Mouse (Mus musculus) MEL (cell line): Measurements from ENCODE around the gene Etv2. TPM values are rescaled to one million over a fixed set of nuclear protein-coding genes. Genes with fewer than 3 reads are reported as not detected.

Experiments
- DNase-seq: peaks from one replicate; pipeline ENCODE4 v3.0.0; 2011; ENCODE audit warnings: low read depth, low spot score
- H3K27ac ChIP-seq: 2 replicates; pipeline ENCODE4 v1.5.1; 2012; ENCODE audit warnings: low read depth, mild to moderate bottlenecking, control low read depth, low read length, moderate library complexity; ENCODE audit not compliant: control insufficient read depth
- H3K27me3 ChIP-seq, 2 experiments: fragments of 150-350 bp in 1 of 2; sonication (generic) in 1 of 2; 2 replicates each; pipeline ENCODE4 v1.6.1; 2012; ENCODE audit warnings: low read length in 2 of 2, mild to moderate bottlenecking in 2 of 2, improper control_type of control experiment in 1 of 2, moderate library complexity in 1 of 2; ENCODE audit not compliant: insufficient read depth in 2 of 2, control insufficient read depth in 1 of 2
- H3K36me3 ChIP-seq, 2 experiments: 2 replicates each; pipeline ENCODE4 v1.6.1; 2012 to 2014; ENCODE audit warnings: low read length in 2 of 2, improper control_type of control experiment in 1 of 2, inconsistent platforms in 1 of 2, mild to moderate bottlenecking in 1 of 2; ENCODE audit not compliant: insufficient read depth in 2 of 2, control insufficient read depth in 1 of 2
- H3K4me1 ChIP-seq, 2 experiments: fragments of 150-350 bp in 1 of 2; sonication (generic) in 1 of 2; 2 replicates each; pipeline ENCODE4 v1.6.1; 2012; ENCODE audit warnings: low read length in 2 of 2, improper control_type of control experiment in 1 of 2, mild to moderate bottlenecking in 1 of 2; ENCODE audit not compliant: insufficient read depth in 2 of 2, control insufficient read depth in 1 of 2
- H3K4me3 ChIP-seq, 2 experiments: fragments of 150-350 bp in 1 of 2; sonication (generic) in 1 of 2; 2 replicates each; pipeline ENCODE4 v1.5.1; 2012; ENCODE audit warnings: low read depth in 2 of 2, low read length in 2 of 2, mild to moderate bottlenecking in 2 of 2, moderate library complexity in 2 of 2, control low read depth in 1 of 2, improper control_type of control experiment in 1 of 2; ENCODE audit not compliant: control insufficient read depth in 1 of 2, insufficient read depth in 1 of 2
- H3K79me2 ChIP-seq: 2 replicates; pipeline ENCODE4 v1.6.1; 2012; ENCODE audit warnings: mild to moderate bottlenecking, low read length, moderate library complexity; ENCODE audit not compliant: control insufficient read depth, poor library complexity, insufficient read depth
- H3K9ac ChIP-seq: 2 replicates; pipeline ENCODE4 v1.6.1; 2012; ENCODE audit warnings: low read depth, mild to moderate bottlenecking, control low read depth, low read length, moderate library complexity; ENCODE audit not compliant: control insufficient read depth, poor library complexity, severe bottlenecking
- H3K9me3 ChIP-seq: fragments of 150-350 bp; sonication (generic); replicated peaks from 2 replicates; pipeline ENCODE4 v1.6.1; 2012; ENCODE audit warnings: mild to moderate bottlenecking, low read length, improper control_type of control experiment, moderate library complexity; ENCODE audit not compliant: insufficient read depth
- BHLHE40 ChIP-seq: IDR thresholded peaks from 2 replicates; pipeline ENCODE4 v1.6.1; 2012; ENCODE audit warnings: low read depth, mild to moderate bottlenecking, inconsistent platforms, low read length, improper control_type of control experiment, borderline replicate concordance
- CHD1 ChIP-seq: IDR thresholded peaks from 2 replicates; pipeline ENCODE4 v1.6.1; 2012; ENCODE audit warnings: low read depth, mild to moderate bottlenecking, inconsistent platforms, low read length, improper control_type of control experiment
- CHD2 ChIP-seq: IDR thresholded peaks from 2 replicates; pipeline ENCODE4 v1.6.1; 2011; ENCODE audit warnings: low read length, improper control_type of control experiment
- ELF1 ChIP-seq: IDR thresholded peaks from 2 replicates; pipeline ENCODE4 v1.6.1; 2014; ENCODE audit warnings: low read depth, mild to moderate bottlenecking, inconsistent platforms, low read length, improper control_type of control experiment, moderate library complexity
- ETS1 ChIP-seq: IDR thresholded peaks from 2 replicates; pipeline ENCODE4 v1.6.1; 2012; ENCODE audit warnings: low read depth, mild to moderate bottlenecking, inconsistent platforms, low read length, improper control_type of control experiment, moderate library complexity
- GABPA ChIP-seq: IDR thresholded peaks from 2 replicates; pipeline ENCODE4 v1.6.1; 2012; ENCODE audit warnings: low read depth, mild to moderate bottlenecking, inconsistent platforms, low read length, improper control_type of control experiment, moderate library complexity
- GATA1 ChIP-seq: IDR thresholded peaks from 2 replicates; pipeline ENCODE4 v1.6.1; 2011; ENCODE audit warnings: low read depth, low read length, improper control_type of control experiment
- HCFC1 ChIP-seq: IDR thresholded peaks from 2 replicates; pipeline ENCODE4 v1.6.1; 2012; ENCODE audit warnings: low read depth, mild to moderate bottlenecking, inconsistent platforms, low read length, improper control_type of control experiment, moderate library complexity
- JUND ChIP-seq: IDR thresholded peaks from 2 replicates; pipeline ENCODE4 v1.6.1; 2011; ENCODE audit warnings: low read depth, mild to moderate bottlenecking, improper control_type of control experiment, low read length
- KAT2A ChIP-seq: conservative IDR thresholded peaks from 2 replicates; pipeline ENCODE4 v1.6.1; 2012; ENCODE audit warnings: low read depth, low read length, improper control_type of control experiment, inconsistent platforms
- MAFK ChIP-seq: IDR thresholded peaks from 2 replicates; pipeline ENCODE4 v1.6.1; 2011; ENCODE audit warnings: low read depth, mild to moderate bottlenecking, low read length, improper control_type of control experiment, borderline replicate concordance
- MAX ChIP-seq: IDR thresholded peaks from 2 replicates; pipeline ENCODE4 v1.6.1; 2011; ENCODE audit warnings: low read length, improper control_type of control experiment
- MAZ ChIP-seq: IDR thresholded peaks from 2 replicates; pipeline ENCODE4 v1.6.1; 2012; ENCODE audit warnings: low read depth, mild to moderate bottlenecking, inconsistent platforms, low read length, improper control_type of control experiment
- MXI1 ChIP-seq: IDR thresholded peaks from 2 replicates; pipeline ENCODE4 v1.6.1; 2011; ENCODE audit warnings: mild to moderate bottlenecking, low read depth, low read length, improper control_type of control experiment
- MYB ChIP-seq: IDR thresholded peaks from 2 replicates; pipeline ENCODE4 v1.6.1; 2011; ENCODE audit warnings: mild to moderate bottlenecking, low read depth, low read length, improper control_type of control experiment
- MYC ChIP-seq: IDR thresholded peaks from 2 replicates; pipeline ENCODE4 v1.6.1; 2011; ENCODE audit warnings: low read depth, mild to moderate bottlenecking, low read length, improper control_type of control experiment, moderate library complexity
- NRF1 ChIP-seq: IDR thresholded peaks from 2 replicates; pipeline ENCODE4 v1.6.1; 2014; ENCODE audit warnings: low read depth, mild to moderate bottlenecking, inconsistent platforms, low read length, improper control_type of control experiment, moderate library complexity; ENCODE audit not compliant: poor library complexity, insufficient read depth, severe bottlenecking
- POLR2A ChIP-seq, 2 experiments: IDR thresholded peaks; 2 replicates each; pipeline ENCODE4 v1.6.1; 2011 to 2012; ENCODE audit warnings: low read length in 2 of 2, mild to moderate bottlenecking in 2 of 2, control low read depth in 1 of 2, improper control_type of control experiment in 1 of 2, low read depth in 1 of 2, moderate library complexity in 1 of 2; ENCODE audit not compliant: control insufficient read depth in 1 of 2, insufficient read depth in 1 of 2, poor library complexity in 1 of 2
- POLR2AphosphoS2 ChIP-seq: IDR thresholded peaks from 2 replicates; pipeline ENCODE4 v1.6.1; 2011; ENCODE audit warnings: low read length, improper control_type of control experiment
- POLR2AphosphoS5 ChIP-seq: IDR thresholded peaks from 2 replicates; pipeline ENCODE4 v1.6.1; 2012; ENCODE audit warnings: low read depth, borderline replicate concordance, mild to moderate bottlenecking, inconsistent platforms, low read length, moderate library complexity, mixed read lengths
- RAD21 ChIP-seq: IDR thresholded peaks from 2 replicates; pipeline ENCODE4 v1.6.1; 2011; ENCODE audit warnings: mild to moderate bottlenecking, low read depth, low read length, improper control_type of control experiment
- RCOR1 ChIP-seq: IDR thresholded peaks from 2 replicates; pipeline ENCODE4 v1.6.1; 2012; ENCODE audit warnings: low read depth, mild to moderate bottlenecking, inconsistent platforms, low read length, improper control_type of control experiment
- SIN3A ChIP-seq: IDR thresholded peaks from 2 replicates; pipeline ENCODE4 v1.6.1; 2012; ENCODE audit warnings: low read length, improper control_type of control experiment, inconsistent platforms
- SMC3 ChIP-seq: IDR thresholded peaks from 2 replicates; pipeline ENCODE4 v1.6.1; 2011; ENCODE audit warnings: low read depth, low read length, improper control_type of control experiment
- TAL1 ChIP-seq: IDR thresholded peaks from 2 replicates; pipeline ENCODE4 v1.6.1; 2012; ENCODE audit warnings: mild to moderate bottlenecking, inconsistent platforms, low read length, moderate library complexity, mixed read lengths
- TBP ChIP-seq: IDR thresholded peaks from 2 replicates; pipeline ENCODE4 v1.8.0; 2011; ENCODE audit warnings: low read depth, low read length, improper control_type of control experiment
- TCF12 ChIP-seq: IDR thresholded peaks from 2 replicates; pipeline ENCODE4 v1.6.1; 2014; ENCODE audit warnings: low read depth, mild to moderate bottlenecking, inconsistent platforms, low read length, improper control_type of control experiment, moderate library complexity
- UBTF ChIP-seq: IDR thresholded peaks from 2 replicates; pipeline ENCODE4 v1.6.1; 2012; ENCODE audit warnings: low read depth, mild to moderate bottlenecking, inconsistent platforms, low read length, improper control_type of control experiment, moderate library complexity, borderline replicate concordance; ENCODE audit not compliant: insufficient read depth
- USF2 ChIP-seq, 2 experiments: IDR thresholded peaks; 2 replicates each; pipeline ENCODE4 v1.6.1; 2011 to 2012; ENCODE audit warnings: improper control_type of control experiment in 2 of 2, low read length in 2 of 2, borderline replicate concordance in 1 of 2, inconsistent platforms in 1 of 2, low read depth in 1 of 2, mild to moderate bottlenecking in 1 of 2; ENCODE audit not compliant: insufficient read depth in 1 of 2
- ZC3H11A ChIP-seq: IDR thresholded peaks from 2 replicates; pipeline ENCODE4 v1.6.1; 2012; ENCODE audit warnings: low read depth, mild to moderate bottlenecking, inconsistent platforms, low read length, improper control_type of control experiment
- ZMIZ1 ChIP-seq: IDR thresholded peaks from 2 replicates; pipeline ENCODE4 v1.6.1; 2012; ENCODE audit warnings: low read depth, mild to moderate bottlenecking, inconsistent platforms, low read length, improper control_type of control experiment, moderate library complexity
- polyA plus RNA-seq, 2 experiments: library from polyadenylated mRNA; stranded (reverse) in 1 of 2; unstranded in 1 of 2; fragments of >175 nt in 1 of 2; fragments of >200 nt in 1 of 2; gene quantifications; 2 replicates each; pipeline versions ENCODE4 v1.2.1 to v1.2.4; 2012; ENCODE audit warnings: low replicate concordance in 2 of 2, low read depth in 1 of 2; ENCODE audit not compliant: insufficient read length in 2 of 2, insufficient read depth in 1 of 2, missing spikeins in 1 of 2
- total RNA-seq: library from RNA; depleted of rRNA; stranded (reverse); fragments of 300-350 nt; gene quantifications from 2 replicates; pipeline ENCODE4 v1.2.3, GENCODE M21; 2012

The Etv2 gene
- total and polyA plus RNA-seq, 3 experiments, result 0.15 TPM; not detected in 2

GRCm38 (mm10) chr7:30600651-30601050 is 35.0 kb downstream of the Etv2 start:
- no peaks in the 10 kb centered on the region for H3K27me3 ChIP-seq
- peak overlapping the region; percentile 84 for H3K27ac ChIP-seq
- H3K4me3 ChIP-seq, result peak overlapping the region; percentile 73 to 77

GRCm38 (mm10) chr7:30599933-30600353 is 35.7 kb downstream of the Etv2 start:
- Histone ChIP-seq H3K27me3 (no peaks in the 10 kb centered on the region), H3K4me1 (peaks cover 0 to 7% of the 10 kb centered on the region in 2 experiments; a peak in 2 of 4 replicates), H3K4me3 (peak overlapping the region; percentile 73 to 77), H3K9ac (peak overlapping the region; percentile 82), H3K36me3 (peaks cover 0 to 4% of the 10 kb centered on the region in 2 experiments; a peak in 2 of 4 replicates), H3K27ac (peak overlapping the region; percentile 84), H3K9me3 (no peaks in the 10 kb centered on the region), H3K79me2 (no peaks in the 10 kb centered on the region; the same call in 1 of the 2 replicates)
- peak; percentile 100 for DNase-seq
- TF ChIP-seq CHD1, result no peak
- TF ChIP-seq ETS1, result 0 out of 2 replicates have a peak, but pooled peaks have one; percentile 18
- no peak for TF ChIP-seq ELF1
- no peak for TF ChIP-seq RAD21
- no peak for TF ChIP-seq TCF12
- TF ChIP-seq POLR2A (IDR thresholded peaks at IDR 0.05; ENCODE audit: control insufficient read depth in 1 of 2, insufficient read depth in 1 of 2, low read depth in 1 of 2, low read length in 2 of 2, poor library complexity in 1 of 2), result peak in 1 of 2 experiments; percentile 82; a peak in 3 of 4 replicates
- peak; percentile 82 for TF ChIP-seq POLR2AphosphoS2
- TF ChIP-seq NRF1, result 0 out of 2 replicates have a peak, but pooled peaks have one; percentile 12
- 0 out of 2 replicates have a peak, but pooled peaks have one; percentile 27 for TF ChIP-seq MAFK
- TF ChIP-seq HCFC1, result peak; percentile 70
- peak; percentile 88 for TF ChIP-seq SIN3A
- no peak for TF ChIP-seq UBTF
- peak; percentile 30; the same call in 1 of the 2 replicates for TF ChIP-seq TBP
- no peak for TF ChIP-seq ZC3H11A
- TF ChIP-seq MYC, result peak; percentile 77
- TF ChIP-seq MAX, result peak; percentile 65
- TF ChIP-seq GABPA, result no peak
- peak; percentile 27; the same call in 1 of the 2 replicates for TF ChIP-seq BHLHE40
- TF ChIP-seq RCOR1, result 0 out of 2 replicates have a peak, but pooled peaks have one; percentile 32
- TF ChIP-seq GATA1, result no peak; the same call in 1 of the 2 replicates
- TF ChIP-seq JUND, result no peak
- no peak for TF ChIP-seq MYB
- TF ChIP-seq CHD2, result peak; percentile 64
- no peak for TF ChIP-seq SMC3
- no peak for TF ChIP-seq TAL1
- peak; percentile 39; the same call in 1 of the 2 replicates for TF ChIP-seq KAT2A
- peak; percentile 47; the same call in 1 of the 2 replicates for TF ChIP-seq MAZ
- TF ChIP-seq POLR2AphosphoS5, result no peak
- TF ChIP-seq USF2 (IDR thresholded peaks at IDR 0.05; ENCODE audit: borderline replicate concordance in 1 of 2, insufficient read depth in 1 of 2, low read depth in 1 of 2, low read length in 2 of 2), result no peak

More at GRCm38 (mm10) chr7:30600651-30601050, 35.0 kb downstream of the Etv2 start:
- no peak for DNase-seq
- H3K79me2 ChIP-seq, result no peaks in the 10 kb centered on the region; the same call in 1 of the 2 replicates
- no peaks in the 10 kb centered on the region for H3K9me3 ChIP-seq
- peaks cover 0 to 6% of the 10 kb centered on the region in 2 experiments; a peak in 2 of 4 replicates for H3K4me1 ChIP-seq
- H3K9ac ChIP-seq, result peak overlapping the region; percentile 82
- H3K36me3 ChIP-seq, result peaks cover 0 to 2% of the 10 kb centered on the region in 2 experiments; a peak in 2 of 4 replicates
- TF ChIP-seq ZMIZ1 (no peak), POLR2AphosphoS5 (no peak), MXI1 (no peak), POLR2A (IDR thresholded peaks at IDR 0.05; ENCODE audit: control insufficient read depth in 1 of 2, insufficient read depth in 1 of 2, low read depth in 1 of 2, low read length in 2 of 2, poor library complexity in 1 of 2) (no peak)
